Mouse (Mus musculus) hindbrain, embryonic 10.5 days (tissue): ENCODE data around the gene Clptm1l. TPM values are rescaled to one million over a fixed set of nuclear protein-coding genes. Genes with fewer than 3 reads are reported as not detected.

Source experiments
- DNase-seq: peaks from one replicate; pipeline ENCODE4 v3.0.0-alpha.2; 2017; ENCODE audit warnings: low spot score
- H3K27ac ChIP-seq: fragments of 300-500 bp; sonication (generic); 2 replicates; pipeline ENCODE4 v1.5.1; 2016; ENCODE audit warnings: mild to moderate bottlenecking, moderate library complexity
- H3K27me3 ChIP-seq: fragments of 300-500 bp; sonication (generic); 2 replicates; pipeline ENCODE4 v1.6.1; 2016; ENCODE audit warnings: mild to moderate bottlenecking; ENCODE audit not compliant: poor library complexity, insufficient read depth, severe bottlenecking
- H3K36me3 ChIP-seq: fragments of 300-500 bp; sonication (generic); 2 replicates; pipeline ENCODE4 v1.6.1; 2016; ENCODE audit warnings: mild to moderate bottlenecking, moderate library complexity
- H3K4me1 ChIP-seq: fragments of 300-500 bp; sonication (generic); replicated peaks from 2 replicates; pipeline ENCODE4 v1.6.1; 2016; ENCODE audit warnings: mild to moderate bottlenecking
- H3K4me3 ChIP-seq: fragments of 300-500 bp; sonication (generic); 2 replicates; pipeline ENCODE4 v1.5.1; 2016; ENCODE audit warnings: mild to moderate bottlenecking, moderate library complexity
- H3K9me3 ChIP-seq: fragments of 300-500 bp; sonication (generic); 2 replicates; pipeline ENCODE4 v1.6.1; 2016; ENCODE audit warnings: mild to moderate bottlenecking, moderate library complexity
- WGBS: fragments of 180-500 bp; shearing (Covaris S2); methylation state at CpG from one replicate; pipeline ENCODE4 v1.1.7; 2016; 5-methylcytosine and 5-hydroxymethylcytosine counted together
- polyA plus RNA-seq: library from polyadenylated mRNA; unstranded; fragments of >200 nt; fragmentation: Nextera tagmentation; extraction: Ambion mirVana; gene quantifications from 2 replicates; pipeline ENCODE4 v1.2.1, GENCODE M21; 2016

Clptm1l gene
- polyA plus RNA-seq, 1 experiment from 2014 or later, result 107 TPM

DNA sequence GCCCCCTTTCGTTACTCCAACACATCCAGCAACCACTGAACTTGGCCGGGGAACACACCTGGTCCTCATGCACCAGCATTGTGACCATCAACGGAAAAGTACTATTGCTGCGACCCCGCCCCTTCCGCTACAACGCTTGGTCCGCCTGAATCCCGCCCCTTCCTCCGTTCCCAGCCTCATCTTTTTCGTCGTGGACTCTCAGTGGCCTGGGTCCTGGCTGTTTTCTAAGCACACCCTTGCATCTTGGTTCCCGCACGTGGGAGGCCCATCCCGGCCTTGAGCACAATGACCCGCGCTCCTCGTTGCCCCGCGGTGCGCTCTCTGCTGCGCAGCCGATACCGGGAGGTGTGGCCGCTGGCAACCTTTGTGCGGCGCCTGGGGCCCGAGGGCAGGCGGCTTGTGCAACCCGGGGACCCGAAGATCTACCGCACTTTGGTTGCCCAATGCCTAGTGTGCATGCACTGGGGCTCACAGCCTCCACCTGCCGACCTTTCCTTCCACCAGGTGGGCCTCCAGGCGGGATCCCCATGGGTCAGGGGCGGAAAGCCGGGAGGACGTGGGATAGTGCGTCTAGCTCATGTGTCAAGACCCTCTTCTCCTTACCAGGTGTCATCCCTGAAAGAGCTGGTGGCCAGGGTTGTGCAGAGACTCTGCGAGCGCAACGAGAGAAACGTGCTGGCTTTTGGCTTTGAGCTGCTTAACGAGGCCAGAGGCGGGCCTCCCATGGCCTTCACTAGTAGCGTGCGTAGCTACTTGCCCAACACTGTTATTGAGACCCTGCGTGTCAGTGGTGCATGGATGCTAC is 23.1 kb downstream of the Clptm1l start, which contains the start of gene Tert:
Gene Tert, plus strand, starts transcription at position 167 of the 805 bp plus-strand sequence.
- Histone ChIP-seq H3K4me1 (peaks cover 25% of the 10 kb centered on the region), H3K9me3 (no peaks in the 10 kb centered on the region), H3K27me3 (no peaks in the 10 kb centered on the region; the same call in 1 of the 2 replicates), H3K27ac (peak within 1 kb of the TSS; percentile 87), H3K36me3 (peaks cover 9% of the 10 kb centered on the region; the same call in 1 of the 2 replicates), H3K4me3 (peak within 1 kb of the TSS; percentile 72)
- DNase-seq, result peak; percentile 70
- 10% methylated on average over 47 of the region's 47 CpGs for WGBS

DNA sequence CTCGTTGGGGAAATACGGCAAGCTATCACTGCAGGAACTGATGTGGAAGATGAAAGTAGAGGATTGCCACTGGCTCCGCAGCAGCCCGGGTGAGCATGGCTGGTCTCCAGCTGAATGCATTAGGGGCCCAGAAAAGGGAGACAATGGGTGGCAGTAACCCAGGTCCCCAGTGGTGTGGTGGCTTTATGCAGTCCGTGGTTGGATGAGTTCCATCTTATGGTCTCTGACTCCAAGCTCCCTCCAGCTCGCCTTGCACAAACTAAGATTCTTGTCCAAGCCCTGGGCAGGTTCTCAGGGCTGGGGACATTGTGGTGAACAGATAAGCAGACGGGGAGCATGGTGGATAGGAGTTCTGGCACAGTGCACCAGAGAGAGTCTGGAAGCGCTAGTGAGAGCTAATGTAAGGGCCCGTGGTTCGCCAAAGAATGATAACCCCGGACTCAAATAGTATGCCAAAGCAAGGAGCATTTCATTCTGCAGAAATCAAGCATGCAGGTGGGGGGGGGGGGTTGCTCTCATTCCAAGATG is 24.8 kb downstream of the Clptm1l start:
- peaks cover 6% of the 10 kb centered on the region; the same call in 1 of the 2 replicates for H3K36me3 ChIP-seq
- H3K9me3 ChIP-seq, result no peaks in the 10 kb centered on the region
- H3K4me3 ChIP-seq, result no peak overlapping the region
- DNase-seq, result no peak
- 92% methylated on average over 11 of the region's 11 CpGs for WGBS
- no peaks in the 10 kb centered on the region; the same call in 1 of the 2 replicates for H3K27me3 ChIP-seq
- no peak overlapping the region for H3K27ac ChIP-seq
- peaks cover 25% of the 10 kb centered on the region for H3K4me1 ChIP-seq

DNA sequence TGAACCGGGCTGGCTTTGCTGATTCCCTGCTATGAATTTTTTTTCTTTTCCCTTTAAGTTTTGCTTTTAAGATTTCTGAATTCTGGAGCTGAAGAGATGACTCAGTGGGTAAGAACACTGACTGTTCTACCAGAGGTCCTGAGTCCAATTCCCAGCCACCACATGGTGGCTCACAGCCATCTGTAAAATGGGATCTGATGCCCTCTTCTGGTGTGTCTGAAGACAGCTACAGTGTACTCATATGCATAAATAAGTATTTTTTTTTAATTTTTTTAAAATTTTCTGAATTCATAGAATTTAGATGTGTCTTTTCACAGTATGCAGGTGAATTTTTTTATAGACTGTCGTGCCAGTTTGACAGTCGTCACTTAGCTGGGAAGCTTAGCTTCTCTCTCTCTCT is 28.0 kb downstream of the Clptm1l start:
- no peak for DNase-seq
- peaks cover 29% of the 10 kb centered on the region for H3K36me3 ChIP-seq
- H3K4me3 ChIP-seq, result no peak overlapping the region
- no peaks in the 10 kb centered on the region; the same call in 1 of the 2 replicates for H3K27me3 ChIP-seq
- H3K27ac ChIP-seq, result no peak overlapping the region
- no peaks in the 10 kb centered on the region for H3K9me3 ChIP-seq
- WGBS, result 95% methylated on average over 3 of the region's 3 CpGs
- peaks cover 16% of the 10 kb centered on the region for H3K4me1 ChIP-seq

DNA sequence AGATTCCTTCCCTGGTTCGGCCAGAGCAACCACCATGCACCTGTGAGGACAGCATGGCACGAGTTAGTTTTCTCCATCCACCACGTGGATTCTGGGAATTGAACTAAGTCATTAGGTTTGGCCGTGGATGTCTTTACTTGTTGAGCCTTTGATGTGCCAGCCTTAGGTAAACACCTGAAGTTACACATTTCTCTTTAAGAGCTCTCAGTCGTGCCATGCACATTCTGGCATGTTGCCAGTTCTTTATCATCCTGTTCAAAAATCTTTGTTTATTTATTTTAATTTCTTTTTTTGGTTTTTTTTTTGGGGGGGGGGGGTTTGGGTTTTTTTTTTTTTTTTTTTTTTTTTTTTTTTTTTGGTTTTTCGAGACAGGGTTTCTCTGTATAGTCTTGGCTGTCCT is 34.0 kb downstream of the Clptm1l start:
- H3K9me3 ChIP-seq, result no peaks in the 10 kb centered on the region
- no peak overlapping the region for H3K27ac ChIP-seq
- 87% methylated on average over 5 of the region's 6 CpGs for WGBS
- no peak overlapping the region for H3K4me3 ChIP-seq
- H3K4me1 ChIP-seq, result no peaks in the 10 kb centered on the region
- peaks cover 37% of the 10 kb centered on the region for H3K36me3 ChIP-seq
- no peak for DNase-seq
- H3K27me3 ChIP-seq, result no peaks in the 10 kb centered on the region

DNA sequence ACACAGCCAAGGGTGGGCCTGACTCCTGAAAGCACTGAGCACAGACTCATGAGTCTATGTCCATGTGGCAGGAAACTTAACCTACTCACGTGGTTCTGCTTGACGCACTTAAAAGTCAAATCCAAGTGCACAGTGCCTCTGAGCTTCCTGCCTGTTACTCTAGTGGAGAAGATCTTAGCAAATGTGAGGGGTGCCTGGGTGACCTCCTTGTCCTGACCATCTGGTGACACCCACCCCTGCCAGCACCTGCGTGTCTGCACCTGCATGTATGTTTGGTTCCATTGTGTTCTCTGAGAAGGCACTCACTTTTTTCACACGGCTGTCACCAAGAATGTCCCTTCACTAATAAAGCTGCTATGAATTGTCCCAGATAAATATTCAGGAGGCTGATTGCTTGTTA is 37.5 kb downstream of the Clptm1l start:
- H3K36me3 ChIP-seq, result peaks cover 13% of the 10 kb centered on the region
- H3K4me3 ChIP-seq, result no peak overlapping the region
- no peaks in the 10 kb centered on the region for H3K27me3 ChIP-seq
- no peaks in the 10 kb centered on the region for H3K9me3 ChIP-seq
- 93% methylated on average over 4 of the region's 4 CpGs for WGBS
- no peak overlapping the region for H3K27ac ChIP-seq
- H3K4me1 ChIP-seq, result no peaks in the 10 kb centered on the region
- no peak for DNase-seq

DNA sequence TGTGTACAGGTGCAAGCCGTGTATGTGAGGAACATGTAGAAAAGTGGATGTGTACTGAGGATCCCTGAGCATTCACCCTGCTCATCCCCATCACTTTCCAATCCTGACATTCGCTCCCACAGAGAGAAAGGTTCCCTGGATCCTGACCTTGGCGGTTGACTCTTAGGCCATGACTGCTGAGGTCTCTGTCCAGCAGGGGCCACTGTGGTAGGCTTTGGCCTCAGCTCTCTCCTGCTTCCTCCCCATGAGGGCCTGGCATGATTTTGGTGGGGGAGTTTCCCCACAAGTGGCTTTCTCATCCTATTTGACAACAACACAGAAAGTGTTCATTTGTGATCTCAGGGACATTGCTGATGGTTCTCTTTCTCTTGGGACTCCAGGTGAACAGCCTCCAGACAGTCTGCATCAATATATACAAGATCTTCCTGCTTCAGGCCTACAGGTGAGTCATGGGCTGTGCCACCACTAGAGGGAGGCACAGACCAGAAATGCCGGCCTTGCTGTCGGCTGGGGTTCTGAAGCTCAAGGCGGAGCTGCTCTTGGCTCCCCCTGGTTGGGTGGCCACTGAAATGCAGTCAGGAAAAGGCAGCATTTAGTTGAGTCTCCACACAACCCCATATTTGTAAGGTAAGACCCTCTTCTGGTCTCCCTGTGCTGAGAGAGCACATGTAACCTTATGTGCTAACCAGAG is 42.7 kb downstream of the Clptm1l start:
- Histone ChIP-seq H3K4me1 (no peaks in the 10 kb centered on the region), H3K36me3 (peaks cover 28% of the 10 kb centered on the region), H3K9me3 (no peaks in the 10 kb centered on the region), H3K27me3 (no peaks in the 10 kb centered on the region), H3K4me3 (no peak overlapping the region), H3K27ac (no peak overlapping the region)
- WGBS, result 38% methylated on average over 6 of the region's 6 CpGs
- DNase-seq, result peak; percentile 47

DNA sequence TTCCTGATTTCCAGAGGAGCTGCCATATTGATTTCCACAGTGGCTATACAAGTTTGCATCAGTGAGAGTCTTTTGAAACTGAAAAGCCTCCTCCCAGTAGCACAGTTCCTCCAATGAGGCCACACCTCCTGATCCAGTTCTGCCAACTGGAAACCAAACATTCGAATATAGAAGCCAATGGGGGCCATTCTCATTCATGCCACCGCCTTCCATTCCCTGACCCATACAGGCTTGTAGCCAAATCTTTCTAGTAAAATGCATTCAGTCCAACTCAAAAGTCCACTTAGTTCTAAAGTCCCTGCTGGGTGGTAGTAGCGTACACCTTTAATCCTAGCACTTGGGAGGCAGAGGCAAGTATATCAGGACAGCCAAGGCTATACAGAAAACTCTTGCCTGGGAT is 49.5 kb downstream of the Clptm1l start:
- H3K36me3 ChIP-seq, result peaks cover 9% of the 10 kb centered on the region
- H3K4me1 ChIP-seq, result no peaks in the 10 kb centered on the region
- no peaks in the 10 kb centered on the region for H3K27me3 ChIP-seq
- H3K27ac ChIP-seq, result no peak overlapping the region
- 88% methylated on average over 3 of the region's 3 CpGs for WGBS
- no peaks in the 10 kb centered on the region for H3K9me3 ChIP-seq
- DNase-seq, result no peak
- no peak overlapping the region for H3K4me3 ChIP-seq

DNA sequence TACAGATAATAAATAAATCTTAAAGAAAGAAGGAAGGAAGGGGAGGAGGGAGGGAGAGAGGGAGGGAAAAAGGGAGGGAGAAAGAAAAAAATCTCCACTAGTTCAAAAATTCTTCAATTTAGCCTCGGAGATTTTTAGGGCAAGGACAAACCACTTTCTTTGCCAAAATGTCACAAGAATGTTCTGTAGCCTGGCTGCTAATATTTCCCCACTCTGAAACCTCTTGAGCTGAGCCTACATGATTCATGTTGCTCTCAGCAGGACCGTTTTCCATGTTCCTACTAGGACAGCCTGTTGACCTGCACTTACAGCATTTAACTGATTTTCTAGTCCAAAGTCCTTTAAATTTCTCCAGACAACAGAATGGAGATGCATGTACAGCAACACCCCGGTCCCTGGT is 51.2 kb downstream of the Clptm1l start:
- Histone ChIP-seq H3K27me3 (no peaks in the 10 kb centered on the region), H3K4me1 (no peaks in the 10 kb centered on the region), H3K9me3 (no peaks in the 10 kb centered on the region), H3K27ac (no peak overlapping the region), H3K4me3 (no peak overlapping the region), H3K36me3 (no peaks in the 10 kb centered on the region)
- no peak for DNase-seq
- WGBS, result 85% methylated on average over 3 of the region's 3 CpGs

DNA sequence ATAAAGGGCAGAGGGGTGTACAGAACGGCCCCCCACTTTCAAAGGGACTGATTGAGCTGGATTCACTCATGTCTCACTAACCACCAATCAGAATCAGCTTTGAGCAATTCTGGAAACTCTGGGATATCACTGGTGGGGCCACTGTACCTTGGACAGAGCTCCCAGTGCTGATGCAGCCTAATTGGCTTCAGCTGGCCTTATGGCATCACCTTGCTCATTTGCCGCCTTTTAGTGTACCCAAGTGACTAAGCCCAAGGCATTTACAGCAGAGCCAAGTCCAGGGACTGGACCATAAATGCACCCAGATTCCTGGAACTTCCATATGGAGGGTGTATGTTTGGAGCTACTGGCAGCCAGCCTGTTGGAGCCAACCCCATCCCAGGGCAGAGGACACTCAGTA is 55.1 kb downstream of the Clptm1l start:
- no peaks in the 10 kb centered on the region for H3K9me3 ChIP-seq
- H3K4me3 ChIP-seq, result no peak overlapping the region
- no peak for DNase-seq
- H3K36me3 ChIP-seq, result no peaks in the 10 kb centered on the region
- H3K4me1 ChIP-seq, result no peaks in the 10 kb centered on the region
- H3K27me3 ChIP-seq, result no peaks in the 10 kb centered on the region
- 58% methylated on average over 2 of the region's 2 CpGs for WGBS
- H3K27ac ChIP-seq, result no peak overlapping the region

DNA sequence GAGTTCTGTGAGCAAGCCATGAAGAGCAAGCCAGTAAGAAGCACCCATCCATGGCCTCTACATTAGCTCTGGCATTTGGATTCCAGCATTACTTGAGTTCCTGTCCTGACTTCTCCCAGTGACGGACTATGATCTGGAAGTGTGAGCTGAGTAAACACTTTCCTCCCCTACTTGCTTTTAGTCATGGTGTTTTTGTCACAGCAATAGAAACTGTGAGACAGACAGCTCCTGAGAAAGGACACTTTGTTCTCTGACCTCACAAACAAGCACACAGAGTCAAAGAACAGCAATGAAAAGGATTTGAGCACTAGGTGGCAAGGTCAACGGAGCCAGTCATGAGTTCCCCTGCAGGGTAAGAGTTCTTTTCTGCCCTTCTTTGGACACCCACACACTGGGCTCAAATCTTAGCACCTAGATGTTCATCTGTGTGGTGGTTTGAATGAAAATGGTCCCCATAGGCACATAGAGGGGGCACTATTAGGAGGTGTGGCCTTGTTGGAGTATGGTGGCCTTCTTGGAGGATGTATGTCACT is 56.4 kb downstream of the Clptm1l start:
- H3K27me3 ChIP-seq, result no peaks in the 10 kb centered on the region
- no peaks in the 10 kb centered on the region for H3K36me3 ChIP-seq
- no peaks in the 10 kb centered on the region for H3K4me1 ChIP-seq
- H3K9me3 ChIP-seq, result no peaks in the 10 kb centered on the region
- H3K27ac ChIP-seq, result no peak overlapping the region
- DNase-seq, result no peak
- no peak overlapping the region for H3K4me3 ChIP-seq
- 68% methylated on average over 2 of the region's 2 CpGs for WGBS
